Mouse (Mus musculus): ENCODE results near the gene Fiz1. TPM values are rescaled to one million over a fixed set of nuclear protein-coding genes. Genes with fewer than 3 reads are reported as not detected.

Fiz1 gene
- total RNA-seq, 2 experiments from 2014 or later: 26.4 to 26.9 TPM

DNA sequence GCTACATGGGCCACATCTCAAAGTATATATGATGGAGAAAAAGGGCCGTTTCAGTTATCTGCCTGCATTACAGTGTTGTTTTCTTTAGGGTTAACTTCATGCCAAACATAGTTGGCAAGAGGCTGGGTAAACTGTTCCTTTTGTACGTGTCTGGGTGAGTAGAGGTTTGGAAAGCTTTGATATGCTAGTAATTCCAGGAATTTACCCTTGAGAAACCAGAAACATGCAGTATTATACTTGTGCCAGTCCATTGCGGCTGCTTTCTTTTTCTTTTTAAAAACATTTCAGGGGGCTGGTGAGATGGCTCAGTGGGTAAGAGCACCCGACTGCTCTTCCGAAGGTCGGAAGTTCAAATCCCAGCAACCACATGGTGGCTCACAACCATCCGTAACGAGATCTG is 17.6 kb downstream of the Fiz1 start:
- DNase-seq: no peak

DNA sequence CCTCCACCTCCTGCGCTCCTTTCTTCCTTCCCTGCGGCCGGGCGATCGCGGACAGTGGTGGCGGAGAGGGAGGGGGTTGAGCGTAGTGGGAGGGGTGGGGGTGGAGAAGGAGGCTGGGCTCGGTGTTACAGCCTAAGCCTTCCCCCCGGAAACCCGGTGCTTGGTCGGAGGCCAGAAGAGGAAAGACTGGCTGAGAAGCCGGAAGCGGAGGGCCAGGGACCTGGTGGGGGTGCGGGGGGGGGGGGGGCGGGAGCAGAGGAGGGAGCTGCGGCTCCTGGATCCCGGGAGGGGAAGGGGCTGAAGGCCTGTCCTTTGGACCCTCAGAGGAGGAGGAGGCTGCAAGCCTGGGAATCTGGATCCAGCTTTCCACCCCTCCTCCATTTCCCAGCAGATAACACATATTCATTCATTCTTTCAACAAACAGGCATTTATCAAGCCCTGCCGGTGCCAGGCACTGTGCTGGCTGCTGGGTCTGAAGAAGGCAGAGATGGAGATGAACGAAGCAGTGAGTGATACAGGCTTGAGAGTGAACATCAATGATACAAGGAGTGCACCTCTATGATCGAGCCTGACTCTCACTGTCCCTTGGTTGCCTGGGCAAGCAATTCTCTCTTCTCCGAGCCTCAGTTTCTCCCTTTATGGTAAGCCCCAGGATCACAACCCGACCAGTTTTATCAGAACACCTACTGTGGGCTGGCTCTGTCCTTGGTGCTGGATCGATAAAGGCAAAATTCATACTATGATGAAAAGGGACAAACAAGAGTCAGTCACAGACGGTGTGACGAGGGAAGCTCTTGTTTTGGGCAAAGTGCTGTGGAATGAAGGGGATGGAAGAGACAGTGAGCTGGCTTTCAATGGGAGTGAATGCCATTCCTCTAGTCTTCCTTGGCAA is 18.2 kb downstream of the Fiz1 start, which contains the start of gene Zfp579:
Gene Zfp579, minus strand, starts transcription at position 156 of the 893 bp plus-strand sequence.
- DNase-seq: peak; percentile 98

DNA sequence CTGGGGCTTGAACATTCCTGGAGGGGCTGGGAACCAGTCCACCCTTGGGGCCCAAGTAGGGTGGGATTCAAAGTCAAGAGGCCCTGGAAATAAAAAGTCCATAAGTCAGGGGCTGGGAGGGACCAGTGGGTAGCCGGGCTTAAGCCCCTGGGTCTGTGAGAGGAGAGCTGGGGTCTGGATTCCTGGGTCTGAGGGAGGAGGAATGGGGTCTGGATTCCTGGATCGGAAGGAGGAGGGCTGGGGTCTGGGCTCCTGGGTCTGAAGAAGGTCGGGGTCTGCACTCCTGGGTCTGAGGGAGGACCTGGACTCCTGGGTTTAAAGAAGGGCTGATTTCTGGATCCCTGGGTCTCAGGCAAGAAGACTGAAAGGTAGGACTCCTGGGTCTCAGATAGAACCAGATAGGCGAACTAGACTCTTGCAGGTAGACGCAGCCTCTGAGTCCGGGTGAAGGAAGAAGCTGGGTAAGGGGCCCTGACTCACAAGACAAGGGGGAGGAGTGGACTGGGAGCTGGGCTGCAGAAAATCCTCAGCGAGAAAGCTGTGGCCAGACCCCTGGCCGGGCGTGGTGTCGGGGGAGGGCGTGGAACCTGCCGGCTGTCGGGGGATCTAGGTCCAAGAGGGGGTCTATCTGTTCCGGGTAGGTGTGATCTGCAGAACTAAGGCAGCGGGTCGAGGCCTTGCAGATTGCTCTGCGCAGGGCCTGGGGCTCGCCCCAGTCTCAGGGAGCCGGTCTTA is 19.1 kb downstream of the Fiz1 start:
- no peak for DNase-seq

DNA sequence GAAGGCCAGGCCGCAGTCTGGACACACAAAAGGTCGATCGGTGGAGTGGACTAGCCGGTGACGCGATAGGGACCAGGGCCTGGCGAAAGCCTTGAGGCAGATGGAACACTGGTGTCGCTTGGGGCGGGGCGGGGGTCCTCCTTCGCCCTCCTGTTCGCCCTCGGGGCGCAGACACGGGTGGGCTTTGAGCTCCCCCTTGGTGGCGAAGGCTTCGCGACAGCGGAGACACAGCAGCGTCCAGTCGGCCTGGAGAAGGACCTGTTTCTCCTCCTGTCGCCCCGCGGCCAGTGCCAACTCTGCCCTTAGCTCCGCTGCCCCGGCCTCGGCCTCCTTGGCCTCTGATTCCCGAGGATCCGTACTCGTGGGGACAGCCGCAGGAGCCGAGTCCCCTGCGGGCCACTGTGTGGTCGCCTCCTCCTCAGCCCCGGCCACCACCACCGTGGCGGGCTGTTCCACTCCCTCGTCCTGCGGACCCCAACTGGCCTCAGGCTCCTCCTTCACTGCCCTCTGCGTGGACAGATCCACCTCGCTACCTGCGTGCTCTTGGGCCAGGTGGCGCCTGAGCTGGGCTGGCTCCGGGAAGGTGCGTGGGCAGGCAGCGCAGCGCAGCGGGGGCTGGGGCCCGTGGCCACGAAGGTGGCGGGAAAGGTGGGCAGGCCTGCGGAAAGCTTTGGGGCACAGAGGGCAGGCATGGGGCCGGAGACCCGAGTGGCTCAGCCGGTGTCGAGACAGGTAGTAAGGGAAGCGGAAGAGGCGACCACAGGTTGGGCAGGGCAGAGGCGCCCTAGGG is 20.3 kb downstream of the Fiz1 start:
- no peak for DNase-seq

DNA sequence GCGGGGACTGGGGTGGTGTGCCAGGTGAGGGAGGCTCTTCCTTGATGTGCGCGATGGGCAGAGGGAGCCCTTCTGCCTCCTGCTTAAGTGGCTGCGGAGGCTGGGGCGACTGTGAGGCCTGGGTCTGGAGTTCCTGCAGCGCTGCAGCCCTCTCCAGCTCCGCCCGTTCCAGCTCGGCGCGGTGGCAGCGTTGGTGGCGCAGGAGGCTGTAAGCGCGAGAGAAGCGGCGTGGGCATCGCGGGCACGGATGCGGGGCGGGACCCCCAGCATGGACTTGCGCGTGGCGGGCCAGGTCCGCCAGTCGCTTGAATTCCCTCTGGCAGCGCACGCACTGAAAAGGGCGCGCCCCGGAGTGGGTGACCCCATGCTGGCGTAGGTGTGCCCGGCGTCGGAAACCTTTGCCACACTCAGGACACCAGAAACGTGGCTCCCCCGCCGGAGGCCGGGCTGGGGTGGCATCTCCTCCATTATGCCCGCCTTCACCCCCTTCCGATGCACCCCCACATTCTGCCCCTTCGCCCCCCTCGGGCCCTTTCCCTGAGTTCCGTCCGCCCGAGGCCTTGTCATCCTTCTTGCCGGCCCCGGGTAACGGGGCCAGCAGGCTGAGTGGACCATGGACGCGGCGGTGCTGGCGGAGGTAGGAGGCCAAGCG is 21.0 kb downstream of the Fiz1 start:
- DNase-seq: no peak

DNA sequence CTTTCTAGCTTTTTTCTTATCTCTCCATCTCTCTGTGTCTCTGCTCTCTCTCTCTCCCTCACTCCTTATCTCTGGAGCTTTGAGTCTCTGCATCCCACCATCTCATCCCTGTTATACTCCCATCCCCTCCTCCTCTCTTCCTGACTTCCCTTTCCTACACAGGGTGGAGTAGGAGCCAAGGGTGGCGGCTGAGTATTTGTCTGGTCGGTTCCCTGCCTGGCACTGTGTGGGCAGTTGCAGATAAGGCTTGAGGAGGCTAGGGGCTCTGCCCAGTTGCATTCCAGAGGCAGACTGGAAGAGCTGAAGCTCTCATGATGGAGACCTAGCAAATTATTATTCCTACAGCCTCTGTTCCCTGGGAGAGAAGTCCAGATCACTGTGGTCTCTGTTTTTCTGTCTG is 26.2 kb downstream of the Fiz1 start:
- DNase-seq: no peak

DNA sequence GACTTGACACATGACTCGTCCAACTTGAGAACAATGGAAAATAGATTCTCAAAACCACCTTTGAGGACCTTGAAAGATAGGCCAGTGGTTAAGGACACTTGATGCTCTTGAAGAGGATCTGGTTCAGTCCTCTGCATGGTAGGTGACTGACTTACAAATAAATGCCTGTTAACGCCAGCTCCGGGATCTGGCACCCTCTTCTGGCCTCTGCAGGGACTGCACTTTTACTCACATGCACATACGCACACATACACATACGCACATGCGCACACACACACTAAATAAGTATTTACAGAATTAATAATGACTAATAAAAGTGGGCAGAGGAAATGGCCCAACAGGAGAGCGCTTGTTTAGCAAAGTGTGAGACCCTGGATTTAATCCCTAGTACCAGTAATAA is 37.7 kb downstream of the Fiz1 start:
- DNase-seq: no peak

DNA sequence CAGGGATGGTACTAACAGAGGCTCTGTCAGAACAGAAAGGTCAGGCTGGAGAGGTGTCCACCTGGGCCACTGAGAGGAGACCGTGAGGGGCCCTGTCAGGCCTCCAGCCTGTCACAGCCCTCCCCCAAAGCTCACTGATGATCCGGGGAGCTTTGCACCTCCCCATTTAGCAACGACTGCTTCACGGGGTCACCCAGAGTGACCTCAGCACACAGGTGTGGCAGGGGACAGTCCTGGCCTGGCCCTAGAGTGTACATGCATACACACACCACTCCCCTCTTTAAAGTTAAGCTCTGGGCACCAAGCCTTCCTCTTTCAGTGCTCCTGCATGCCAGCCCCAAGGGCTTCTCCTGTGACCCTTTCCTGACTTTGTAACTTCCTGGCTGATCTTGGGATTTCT is 39.0 kb downstream of the Fiz1 start:
- DNase-seq: no peak

DNA sequence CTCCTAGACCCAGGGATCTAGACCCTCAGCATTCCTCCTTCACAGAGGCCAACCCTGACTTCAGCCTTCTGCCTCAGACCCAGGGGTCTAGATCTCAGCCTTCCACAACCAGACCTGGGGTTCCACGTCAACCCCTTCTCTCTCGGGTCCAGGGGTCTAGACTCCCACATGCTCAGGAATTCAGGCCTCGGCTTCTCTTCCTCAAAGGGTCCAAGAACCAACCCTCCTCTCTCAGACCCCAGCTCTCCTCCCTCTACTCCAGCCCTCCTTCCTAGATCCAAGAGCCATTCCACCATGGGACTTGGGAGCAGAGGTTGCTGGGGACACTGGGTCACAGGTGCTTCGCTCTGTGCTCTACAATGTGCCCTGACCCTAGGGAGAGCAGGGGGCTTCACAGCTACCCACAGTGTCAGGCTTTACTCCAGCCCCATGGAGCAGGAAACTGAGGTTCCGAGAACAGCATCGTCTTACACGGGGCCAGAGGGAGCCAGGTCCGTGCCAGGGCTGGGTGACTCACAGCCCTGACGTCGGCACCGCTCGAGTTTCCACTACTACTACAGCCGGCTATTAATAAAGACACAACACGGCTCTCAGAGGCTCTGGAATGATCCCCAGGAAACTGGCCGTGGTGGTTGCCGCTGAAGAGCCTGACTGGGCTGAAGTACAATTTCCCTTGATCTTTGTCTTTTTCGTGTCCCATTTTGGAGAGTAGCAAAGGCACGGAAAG is 42.0 kb downstream of the Fiz1 start:
- DNase-seq: peak; percentile 82

DNA sequence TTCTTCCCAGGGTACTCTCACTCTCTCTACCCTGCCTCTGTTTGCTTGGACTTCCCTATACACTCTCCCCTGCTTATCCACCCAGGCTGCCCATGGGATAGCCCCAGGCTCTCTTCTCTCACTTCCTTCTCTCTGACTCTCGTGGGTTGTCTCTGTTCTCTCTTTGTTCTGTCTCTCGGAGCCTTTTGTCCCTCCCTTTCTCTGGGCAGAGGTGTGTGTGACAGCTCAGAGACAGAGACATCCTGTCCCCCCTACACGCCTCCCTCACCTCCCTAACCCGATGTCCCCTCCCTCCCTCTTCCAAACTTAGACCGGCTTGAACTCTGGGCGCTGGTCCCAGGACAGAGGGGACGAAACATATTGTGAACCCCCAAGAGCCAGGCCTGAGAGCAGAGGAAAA is 42.8 kb downstream of the Fiz1 start:
- peak; percentile 54 for DNase-seq

DNA sequence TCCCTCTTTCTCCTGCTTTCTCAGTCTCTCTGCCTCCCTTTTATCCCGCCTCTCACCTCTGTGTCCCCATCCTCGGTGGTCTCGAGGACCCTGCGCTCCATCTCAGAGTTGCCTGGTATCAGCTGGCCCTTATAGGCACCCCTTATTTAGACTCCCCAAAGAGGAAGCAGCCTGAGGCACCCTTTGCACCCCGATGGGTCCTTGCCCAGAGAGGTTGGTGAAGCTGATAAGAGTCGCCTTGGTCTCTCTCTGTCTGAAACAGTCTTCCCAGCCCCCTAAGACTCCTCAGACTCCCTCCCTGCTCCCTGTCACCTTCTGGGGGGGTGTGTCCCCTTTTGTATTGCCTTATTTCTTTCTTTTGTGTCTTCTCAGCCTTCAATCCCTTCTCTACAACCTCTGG is 43.4 kb downstream of the Fiz1 start, which contains the start of gene Sbk3:
Gene Sbk3, minus strand, starts transcription at position 101 of the 400 bp plus-strand sequence.
- DNase-seq: no peak

DNA sequence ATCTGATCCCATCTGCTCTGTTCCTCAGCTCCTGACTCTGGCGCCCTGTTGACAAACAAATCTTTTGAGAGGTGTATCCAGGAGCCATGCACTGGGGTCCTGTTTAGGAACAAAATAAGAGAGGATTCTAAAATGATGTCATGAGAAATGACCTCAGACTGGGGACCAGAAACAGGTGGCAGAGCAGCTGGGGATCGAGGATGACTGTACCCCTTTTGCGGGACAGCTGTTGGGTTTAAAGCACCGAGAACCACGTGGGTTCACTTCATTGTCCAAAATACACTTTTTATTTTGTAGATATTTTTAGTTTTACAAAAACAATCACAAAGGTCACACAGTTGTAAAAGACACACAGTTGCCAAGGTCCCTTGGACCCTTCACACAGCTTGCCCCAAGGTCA is 49.5 kb downstream of the Fiz1 start:
- DNase-seq: no peak

DNA sequence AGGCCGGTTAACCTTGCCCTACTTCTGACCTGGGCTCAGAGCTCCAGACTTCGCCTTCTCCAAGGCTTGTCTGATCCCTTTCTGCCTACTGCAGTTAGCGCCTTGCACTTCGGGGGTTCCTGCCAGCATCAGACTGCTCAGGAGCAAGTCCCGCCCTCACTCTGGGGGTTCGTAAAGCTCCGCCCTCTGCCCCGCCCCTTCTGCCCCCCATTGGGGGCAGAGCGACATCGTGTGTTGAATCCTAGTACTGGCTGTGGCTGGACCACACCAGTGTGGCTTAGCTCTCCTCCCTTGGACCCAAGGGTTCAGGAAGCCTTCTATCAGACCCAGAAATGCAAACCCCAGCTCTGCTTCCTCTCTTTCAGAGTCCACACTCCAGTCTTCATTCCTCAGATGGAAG is 50.2 kb downstream of the Fiz1 start, which contains the start of gene Sbk2:
Gene Sbk2, minus strand, starts transcription at position 135 of the 400 bp plus-strand sequence.
- peak; percentile 91 for DNase-seq

DNA sequence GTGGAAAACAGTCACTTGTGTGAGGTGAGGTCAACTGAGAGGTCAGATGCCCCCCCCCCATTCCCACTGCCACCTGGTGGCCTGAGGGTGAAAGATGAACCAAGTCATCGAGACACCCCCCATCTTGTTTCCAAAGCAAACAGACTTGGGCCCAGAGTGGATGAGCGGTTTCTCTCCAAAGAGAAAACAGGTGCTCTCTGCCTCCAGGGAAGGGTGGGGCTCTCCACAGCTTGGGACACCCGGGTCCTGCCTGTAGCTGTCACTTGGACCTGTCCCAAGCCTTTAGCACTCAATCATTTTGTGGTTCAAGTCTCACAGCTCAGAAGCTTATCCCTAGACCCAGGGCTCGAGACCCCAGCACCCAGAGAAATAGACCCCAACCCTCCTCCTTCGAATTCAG is 51.0 kb downstream of the Fiz1 start:
- no peak for DNase-seq

DNA sequence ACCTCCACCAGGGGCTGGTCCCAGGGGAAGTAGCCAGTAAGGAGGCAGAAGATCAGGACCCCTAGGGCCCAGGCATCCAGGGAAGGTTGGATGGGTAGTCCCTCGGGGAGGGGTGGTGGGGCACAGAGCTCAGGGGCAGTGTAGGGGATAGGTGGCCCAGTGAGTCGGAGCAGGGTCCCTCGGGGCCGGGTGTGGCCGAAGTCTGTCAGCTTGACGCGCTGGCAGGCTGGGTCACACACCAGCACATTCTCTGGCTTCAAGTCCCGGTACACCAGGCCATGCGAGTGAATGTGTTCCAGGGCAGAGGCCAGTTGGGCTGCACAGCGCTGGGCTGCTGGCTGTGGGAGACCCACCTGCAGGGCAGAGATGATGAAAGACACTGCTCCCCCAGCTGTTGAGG is 57.1 kb downstream of the Fiz1 start:
- no peak for DNase-seq

Other genes starting within 250 kb of the Fiz1 start
- not detected for gene Fam71e2, start 243.4 kb downstream of the Fiz1 start, total RNA-seq (2021)
- under 1 TPM in 1 of 2 experiments, not detected in 1; 0.23 TPM for gene Il11, start 231.8 kb downstream of the Fiz1 start, total RNA-seq (2021)
- not detected for gene Tmem190, start 231.8 kb downstream of the Fiz1 start, total RNA-seq (2021)
- gene Tmem238, start 225.0 kb downstream of the Fiz1 start, total RNA-seq (2021): 1 to 10 TPM; 2.7 to 5.1 TPM
- gene Rpl28, start 221.8 kb downstream of the Fiz1 start, total RNA-seq (2021): 100 to 1,000 TPM; 726 to 732 TPM
- gene Ube2s, start 202.1 kb downstream of the Fiz1 start, total RNA-seq (2021): 100 to 1,000 TPM; 281 to 285 TPM
- under 1 TPM in 1 of 2 experiments, not detected in 1; 0.20 TPM for gene Shisa7, start 170.0 kb downstream of the Fiz1 start, total RNA-seq (2021)
- gene Isoc2b, start 144.4 kb downstream of the Fiz1 start, total RNA-seq (2021): 1 to 10 TPM; 1.6 to 2.3 TPM
- gene Isoc2a, start 137.5 kb downstream of the Fiz1 start, total RNA-seq (2021): 10 to 100 TPM; 14.7 to 15.5 TPM
- not detected for gene Gm36210, start 108.2 kb downstream of the Fiz1 start, total RNA-seq (2021)
- gene Zfp628, start 99.5 kb downstream of the Fiz1 start, total RNA-seq (2021): 10 to 100 TPM; 14.7 to 16.7 TPM
- gene Nat14, start 92.7 kb downstream of the Fiz1 start, total RNA-seq (2021): 1 to 10 TPM; 3.9 to 6.2 TPM
- 10 to 100 TPM in 1 of 2 experiments, 1 to 10 TPM in 1; 8.7 to 11.1 TPM for gene Ssc5d, start 88.9 kb downstream of the Fiz1 start, total RNA-seq (2021)
- 10 to 100 TPM; 10.6 TPM for gene Sbk2, start 50.3 kb downstream of the Fiz1 start, total RNA-seq (2021)
- gene Sbk3, start 43.5 kb downstream of the Fiz1 start, total RNA-seq (2021): 10 to 100 TPM; 21.0 to 24.3 TPM
- 10 to 100 TPM; 28.4 to 38.0 TPM for gene Zfp579, start 18.5 kb downstream of the Fiz1 start, total RNA-seq (2021)
- gene Zfp524, start 282 bp downstream of the Fiz1 start, total RNA-seq (2021): 1 to 10 TPM; 6.0 to 6.4 TPM
- not detected for gene Gm44973, start 799 bp upstream of the Fiz1 start, total RNA-seq (2021)
- gene Zfp865, start 5.7 kb upstream of the Fiz1 start, total RNA-seq (2021): 10 to 100 TPM; 26.0 to 26.6 TPM
- gene Ccdc106, start 5.9 kb upstream of the Fiz1 start, total RNA-seq (2021): under 1 TPM in 1 of 2 experiments, not detected in 1; 0.61 TPM
- gene 4632433K11Rik, start 19.4 kb upstream of the Fiz1 start, total RNA-seq (2021): under 1 TPM in 1 of 2 experiments, not detected in 1; 0.57 TPM
- 1 to 10 TPM; 5.4 to 6.0 TPM for gene Zfp784, start 23.7 kb upstream of the Fiz1 start, total RNA-seq (2021)
- gene Zfp580, start 36.8 kb upstream of the Fiz1 start, total RNA-seq (2021): 10 to 100 TPM; 12.2 to 13.2 TPM
- 100 to 1,000 TPM; 136 to 145 TPM for gene U2af2, start 47.4 kb upstream of the Fiz1 start, total RNA-seq (2021)
- 100 to 1,000 TPM; 171 to 183 TPM for gene Epn1, start 65.5 kb upstream of the Fiz1 start, total RNA-seq (2021)
- not detected for gene Rfpl4, start 102.3 kb upstream of the Fiz1 start, total RNA-seq (2021)
- gene Rasl2-9, start 111.3 kb upstream of the Fiz1 start, total RNA-seq (2021): 1 to 10 TPM; 2.6 to 4.5 TPM
- gene Vmn1r55, start 135.0 kb upstream of the Fiz1 start, total RNA-seq (2021): not detected
- not detected for gene Vmn1r56, start 182.1 kb upstream of the Fiz1 start, total RNA-seq (2021)
- gene Vmn1r57, start 203.8 kb upstream of the Fiz1 start, total RNA-seq (2021): not detected

Measured in heart, postnatal 4 days (tissue).